Mouse (Mus musculus): ENCODE measurements around the gene Epb41l3. TPM values are rescaled to one million over a fixed set of nuclear protein-coding genes. Genes with fewer than 3 reads are reported as not detected.

Gene Epb41l3
- total RNA-seq, 2 experiments from 2014 or later = 201 to 208 TPM

DNA sequence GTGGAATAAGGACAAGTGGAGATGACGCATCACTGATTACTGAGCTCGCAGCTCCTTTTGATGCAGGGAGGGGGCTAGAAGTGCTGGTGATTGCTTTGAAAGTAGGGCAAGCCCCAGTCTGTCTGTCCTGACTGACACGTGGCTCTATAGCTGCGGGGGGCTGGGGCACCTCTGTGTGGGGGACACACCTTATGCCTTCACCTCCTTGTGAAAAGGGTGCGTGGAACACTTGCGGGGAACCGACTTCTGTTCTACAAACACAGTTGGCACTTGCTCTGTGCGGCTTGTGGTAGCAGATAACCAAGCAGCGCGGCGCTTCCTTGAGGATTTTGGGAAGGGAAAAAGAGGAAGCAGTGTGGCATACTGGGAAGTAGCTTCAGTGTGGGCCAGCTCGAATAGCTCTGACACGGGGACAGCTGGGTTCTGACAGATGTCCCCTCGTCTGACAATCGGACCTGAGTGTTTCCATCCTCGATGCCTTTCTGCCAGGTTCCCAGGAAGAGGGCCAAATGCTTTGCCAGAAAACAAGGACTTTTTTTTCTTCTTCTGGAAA lies 101.5 kb downstream of the Epb41l3 start:
- DNase-seq (ENCODE audit: low spot score in 2 of 2) = peak in 1 of 2 experiments; percentile 39
- intact Hi-C loops (cut with DNase I) = no loop called here

DNA sequence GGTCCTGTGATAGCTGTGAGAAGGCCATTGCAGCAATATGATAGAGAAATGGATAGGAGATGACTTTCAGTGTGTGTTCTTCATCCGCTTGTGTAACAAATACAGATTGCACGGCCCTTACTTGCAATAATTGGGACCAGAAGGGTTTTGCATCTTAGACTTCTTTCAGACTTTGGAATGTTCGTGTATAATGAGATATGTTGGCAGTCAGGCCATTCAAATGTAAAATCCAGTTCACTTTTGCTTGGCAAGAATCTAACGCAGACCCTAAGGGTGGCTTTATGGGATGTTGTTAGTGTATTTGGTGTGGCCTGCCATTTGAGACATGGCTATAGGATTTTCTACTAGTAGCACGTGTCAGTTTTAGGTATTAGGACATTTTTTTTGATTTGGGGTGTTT lies 102.5 kb downstream of the Epb41l3 start:
- DNase-seq (ENCODE audit: low spot score in 2 of 2) = no peak
- intact Hi-C loops (cut with DNase I) = no loop called here

DNA sequence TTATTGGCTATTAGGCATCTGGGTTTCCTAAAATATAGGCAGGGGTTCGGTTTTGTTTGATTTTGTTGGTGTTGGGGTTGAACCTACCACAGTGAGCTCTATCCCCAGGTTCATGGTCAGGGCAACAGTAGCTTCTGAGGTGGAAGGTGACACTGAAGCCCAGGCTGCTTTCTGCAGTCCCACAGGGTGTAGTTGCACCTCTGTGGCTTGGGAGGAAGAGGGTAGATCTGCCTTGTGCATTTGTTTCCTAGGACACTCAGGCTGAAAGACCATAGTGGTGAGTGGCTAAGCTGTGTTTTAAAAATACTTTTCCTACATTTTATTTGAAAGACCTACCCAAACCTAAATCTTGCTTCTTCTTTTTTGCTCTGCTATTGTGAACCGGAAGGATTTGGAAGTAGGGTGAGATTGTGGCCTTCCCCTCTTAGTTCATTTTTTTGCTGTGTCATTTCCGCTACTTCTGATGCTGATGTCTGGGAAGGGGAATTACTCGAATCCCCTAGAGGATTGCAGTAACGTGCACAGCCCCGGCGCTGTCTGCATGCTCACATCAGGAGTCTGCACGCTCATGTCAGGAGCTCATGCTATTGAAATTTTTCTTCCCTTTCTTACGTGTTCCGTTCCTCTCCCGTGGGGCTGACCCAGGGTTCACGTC lies 105.5 kb downstream of the Epb41l3 start:
- intact Hi-C loops (cut with DNase I) = loop anchor here (1.0 kb wide), 1 partner anchor 23 kb away; no protein-coding TSS in a partner anchor
- DNase-seq (ENCODE audit: low spot score in 2 of 2) = peak in 1 of 2 experiments; percentile 14

DNA sequence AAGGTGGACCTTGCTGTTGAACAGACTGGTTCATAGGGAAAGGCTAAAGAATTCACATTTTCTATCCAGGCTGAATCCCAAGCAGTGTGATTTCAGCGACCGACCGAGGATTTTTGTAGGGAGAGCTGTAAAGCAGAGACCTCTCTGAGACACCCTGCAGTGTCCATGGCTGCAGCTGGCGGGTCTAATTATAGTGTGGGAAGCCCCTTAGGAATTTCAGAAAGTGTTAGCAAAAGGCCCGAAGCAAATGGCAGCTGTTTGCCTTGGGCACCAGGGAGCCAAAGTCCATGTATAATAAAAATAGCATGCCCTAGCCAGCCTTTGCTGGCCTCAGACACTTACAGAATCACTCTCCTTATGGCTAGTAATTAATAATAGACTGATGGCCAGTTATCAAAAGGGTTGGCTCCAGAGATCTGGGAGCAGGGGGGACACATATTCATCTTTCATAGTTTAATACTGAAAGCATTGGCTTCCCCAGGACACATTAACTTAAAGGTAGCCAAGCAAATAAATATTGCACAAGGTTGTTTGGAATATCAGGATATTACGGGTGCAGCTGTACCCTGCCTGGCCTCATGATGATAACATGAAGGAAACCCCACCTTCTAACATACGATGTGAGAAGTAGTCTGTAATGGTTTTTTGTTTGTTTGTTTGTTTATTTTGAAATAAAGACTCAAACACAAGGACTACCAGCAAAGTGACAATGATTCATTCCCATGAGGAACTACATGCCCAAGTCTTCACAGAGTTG lies 106.3 kb downstream of the Epb41l3 start:
- intact Hi-C loops (cut with DNase I) = loop anchor here (1.0 kb wide), 1 partner anchor 23 kb away; no protein-coding TSS in a partner anchor
- DNase-seq (ENCODE audit: low spot score in 2 of 2) = no peak

DNA sequence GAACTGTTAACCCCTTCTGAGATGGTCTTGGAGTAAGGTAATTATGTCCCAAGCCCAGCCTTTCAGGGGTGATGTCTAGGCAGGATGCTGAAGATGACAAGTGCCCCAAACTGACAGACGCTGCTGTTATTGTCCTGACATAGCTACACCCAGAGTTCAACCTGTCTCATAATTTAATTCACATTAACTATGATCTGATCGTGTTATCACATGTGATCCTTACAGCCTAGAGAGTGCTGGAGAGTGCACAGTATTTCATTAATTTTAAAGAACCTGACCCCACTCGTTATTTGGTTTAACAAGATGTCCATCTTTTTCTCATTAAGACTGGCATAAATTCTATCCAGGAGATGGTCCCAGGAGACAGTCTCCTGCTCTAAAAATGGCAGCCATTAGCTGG lies 112.3 kb downstream of the Epb41l3 start:
- intact Hi-C loops (cut with DNase I) = no loop called here
- no peak for DNase-seq (ENCODE audit: low spot score in 2 of 2)

DNA sequence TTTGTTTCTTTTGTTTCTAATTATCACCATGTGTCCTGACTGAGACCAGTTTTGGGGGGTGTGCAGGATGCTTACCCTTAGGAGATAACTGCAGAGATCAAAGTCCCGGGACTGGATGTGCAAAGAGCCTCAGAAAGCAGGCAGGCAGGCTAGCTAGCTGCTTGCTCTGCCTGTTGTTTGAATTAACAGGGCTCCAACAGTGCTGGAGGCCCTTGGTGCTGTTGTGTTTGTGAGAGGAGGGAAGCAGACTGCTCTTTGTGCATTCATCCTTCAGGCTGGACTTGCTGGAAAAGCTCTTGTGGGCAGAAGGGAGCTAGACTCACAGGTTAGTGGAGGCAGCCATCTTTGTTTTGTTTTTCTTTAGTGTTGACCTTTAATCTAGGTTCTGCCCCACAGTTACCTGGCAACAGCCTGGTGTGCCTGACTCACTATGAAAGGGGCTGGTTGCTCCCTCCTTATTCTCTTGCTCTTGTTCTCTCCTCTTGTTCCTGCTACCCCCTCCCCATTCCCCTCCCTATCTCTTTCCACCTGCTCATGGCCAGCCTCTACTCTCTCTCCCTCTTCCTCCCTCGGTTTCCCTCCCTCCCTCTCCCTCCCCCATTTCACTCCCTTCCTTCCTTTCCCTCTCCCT lies 117.5 kb downstream of the Epb41l3 start:
- intact Hi-C loops (cut with DNase I) = no loop called here
- no peak for DNase-seq (ENCODE audit: low spot score in 2 of 2)

DNA sequence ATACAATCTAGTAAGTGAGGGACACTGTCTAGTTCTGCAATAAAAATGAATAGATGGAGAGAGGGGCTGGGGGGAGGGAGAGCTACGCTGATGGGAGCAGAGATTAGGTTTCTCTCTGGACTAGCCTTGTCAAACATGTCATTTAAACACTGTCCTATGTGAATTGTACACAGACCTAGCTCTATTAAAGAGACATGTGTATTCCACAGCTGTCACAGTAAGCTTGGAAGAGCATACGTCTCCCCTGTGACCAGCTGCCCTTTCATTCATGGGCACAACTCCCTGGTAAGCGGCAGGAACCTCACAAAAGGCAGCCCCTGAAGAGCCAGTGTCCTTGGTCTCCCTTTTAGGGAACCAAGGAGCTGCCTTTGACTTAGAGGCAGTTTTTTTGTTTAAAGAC lies 119.1 kb downstream of the Epb41l3 start:
- DNase-seq (ENCODE audit: low spot score in 2 of 2) = no peak

DNA sequence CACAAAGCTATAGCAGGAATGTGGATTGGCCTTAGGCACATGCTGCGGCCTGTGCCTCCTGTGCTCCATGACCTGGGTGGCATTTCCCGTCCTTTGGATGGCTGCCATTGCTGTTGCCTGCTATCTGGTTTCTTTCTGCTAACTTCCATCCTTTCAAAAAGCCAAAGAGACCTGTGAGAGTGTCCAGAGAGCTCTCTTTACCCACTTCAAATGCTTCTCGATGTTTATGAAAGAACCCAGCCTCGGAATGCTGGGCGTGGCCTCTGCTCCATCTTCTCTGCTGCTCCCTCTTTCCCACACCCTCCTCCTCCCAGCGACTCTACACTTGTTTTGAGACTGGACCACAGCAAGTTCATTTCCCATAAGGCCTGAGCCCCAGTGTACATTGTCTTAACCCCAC lies 120.3 kb downstream of the Epb41l3 start:
- intact Hi-C loops (cut with DNase I) = no loop called here
- DNase-seq (ENCODE audit: low spot score in 2 of 2) = no peak

More for the DNA sequence above, 119.1 kb downstream of the Epb41l3 start:
- intact Hi-C loops (cut with DNase I) = no loop called here

DNA sequence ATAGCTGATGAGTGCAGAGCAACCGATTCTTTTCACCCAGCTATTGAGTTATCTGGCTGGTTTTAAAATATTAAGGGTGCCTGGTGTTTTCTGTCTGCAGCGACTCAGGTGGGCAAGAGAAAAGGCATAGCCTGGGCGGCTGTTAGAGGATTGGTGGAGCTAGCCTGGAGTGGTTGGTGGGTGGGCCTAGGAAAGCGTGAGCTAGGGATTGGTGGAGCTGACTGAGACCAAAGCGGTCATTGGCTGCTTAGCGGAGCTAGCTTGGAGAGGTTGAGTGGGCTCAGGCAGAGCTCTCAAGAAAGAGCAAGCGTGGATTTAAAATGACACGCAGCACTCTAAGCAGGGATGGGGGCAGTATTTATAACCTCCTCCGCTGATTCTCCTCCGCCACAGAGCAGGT lies 121.2 kb downstream of the Epb41l3 start:
- peak; percentile 38 to 76 for DNase-seq (ENCODE audit: low spot score in 2 of 2)
- intact Hi-C loops (cut with DNase I) = no loop called here

DNA sequence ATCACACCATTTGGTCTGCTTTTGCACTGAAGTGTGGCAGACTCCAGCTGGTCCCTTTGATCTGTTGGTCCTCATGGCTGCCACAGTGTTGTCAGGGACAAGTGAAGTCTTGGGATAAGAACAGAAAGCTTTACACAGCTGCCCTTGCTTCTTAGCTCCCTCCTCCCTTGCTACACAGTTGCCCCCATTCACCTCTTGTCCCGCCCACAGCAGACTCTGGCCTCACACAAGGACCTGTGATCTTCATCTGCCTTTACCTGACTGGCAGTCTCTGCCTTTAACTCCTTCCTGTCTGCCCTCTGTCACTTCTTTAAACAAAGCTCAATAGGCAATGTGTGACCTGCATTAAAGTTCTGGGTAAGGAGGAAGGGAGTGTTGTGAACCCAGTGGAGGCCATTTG lies 123.3 kb downstream of the Epb41l3 start:
- intact Hi-C loops (cut with DNase I) = no loop called here
- no peak for DNase-seq (ENCODE audit: low spot score in 2 of 2)

DNA sequence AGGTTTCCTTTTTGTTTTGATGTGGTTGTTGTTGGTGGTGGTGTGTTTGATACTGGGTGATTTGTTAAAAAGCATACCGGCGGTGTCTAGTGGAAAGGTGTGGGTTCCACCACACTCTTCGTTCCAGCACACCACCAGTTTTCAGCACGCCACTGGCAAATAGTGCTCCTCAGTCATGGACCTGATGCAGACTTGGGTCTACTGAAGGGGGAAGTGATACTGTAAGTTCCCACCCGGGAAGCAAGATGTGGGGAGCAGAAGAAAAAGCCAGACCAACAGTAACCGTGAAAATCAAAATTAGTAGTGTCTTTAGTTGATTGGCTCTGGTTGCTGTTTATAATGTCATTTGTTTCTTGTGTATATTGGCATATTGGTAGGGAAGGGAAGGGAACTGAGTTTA lies 124.3 kb downstream of the Epb41l3 start:
- intact Hi-C loops (cut with DNase I) = no loop called here
- no peak for DNase-seq (ENCODE audit: low spot score in 2 of 2)

DNA sequence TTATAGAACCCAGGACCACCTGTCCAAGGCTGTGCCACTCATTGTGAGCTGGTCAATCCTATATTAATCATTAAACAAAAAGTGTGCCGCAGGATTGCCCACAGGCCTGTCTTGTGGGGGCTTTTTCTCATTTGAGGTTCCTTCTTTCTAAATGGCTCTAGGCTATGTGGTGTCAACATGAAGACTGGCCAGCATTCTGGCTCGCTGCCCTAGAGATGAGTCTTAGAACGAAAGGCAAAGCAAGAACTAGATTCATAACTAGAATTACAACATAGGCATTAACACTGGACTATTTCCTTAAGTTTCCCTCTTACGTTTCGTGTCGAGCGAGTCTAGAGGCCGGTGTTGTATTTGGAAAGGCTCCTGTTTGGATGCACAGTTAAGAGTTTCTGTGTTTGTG lies 125.5 kb downstream of the Epb41l3 start:
- intact Hi-C loops (cut with DNase I) = no loop called here
- no peak for DNase-seq (ENCODE audit: low spot score in 2 of 2)

DNA sequence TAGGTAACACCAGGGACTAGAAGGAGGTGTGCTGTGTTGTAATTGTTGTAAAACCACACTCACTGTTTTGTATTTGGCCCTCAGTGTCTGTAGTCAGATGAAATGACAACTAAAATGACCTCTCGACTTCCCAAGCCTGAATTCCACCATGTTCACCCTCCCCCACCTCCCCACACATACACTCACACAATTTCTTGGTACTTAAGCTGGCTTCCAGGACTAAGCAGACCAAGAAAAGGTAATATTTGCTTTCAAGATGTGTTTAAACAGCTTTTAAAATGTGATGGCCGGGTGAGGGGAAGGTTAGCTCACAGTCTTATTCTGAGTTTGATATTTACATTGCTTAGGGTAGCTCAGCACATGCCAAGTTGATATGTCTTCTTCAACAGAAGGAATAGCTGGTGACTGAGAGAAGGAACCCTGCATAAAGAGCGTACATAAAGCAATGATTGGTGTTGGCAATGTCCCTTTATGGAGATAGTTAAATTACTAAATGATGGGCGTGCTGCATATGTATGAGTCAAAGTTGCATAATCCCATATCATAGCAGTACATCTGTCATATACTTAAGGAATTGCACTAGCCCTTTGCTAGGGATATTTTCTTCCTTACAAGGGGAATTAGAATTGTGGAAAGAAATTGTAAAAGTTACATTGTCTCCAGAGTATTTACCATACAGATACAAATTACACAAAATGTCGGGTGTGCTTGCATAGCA lies 130.0 kb downstream of the Epb41l3 start:
- DNase-seq (ENCODE audit: low spot score in 2 of 2) = no peak
- intact Hi-C loops (cut with DNase I) = loop anchor here (5.0 kb wide), 1 partner anchor 48 kb away; no protein-coding TSS in a partner anchor

DNA sequence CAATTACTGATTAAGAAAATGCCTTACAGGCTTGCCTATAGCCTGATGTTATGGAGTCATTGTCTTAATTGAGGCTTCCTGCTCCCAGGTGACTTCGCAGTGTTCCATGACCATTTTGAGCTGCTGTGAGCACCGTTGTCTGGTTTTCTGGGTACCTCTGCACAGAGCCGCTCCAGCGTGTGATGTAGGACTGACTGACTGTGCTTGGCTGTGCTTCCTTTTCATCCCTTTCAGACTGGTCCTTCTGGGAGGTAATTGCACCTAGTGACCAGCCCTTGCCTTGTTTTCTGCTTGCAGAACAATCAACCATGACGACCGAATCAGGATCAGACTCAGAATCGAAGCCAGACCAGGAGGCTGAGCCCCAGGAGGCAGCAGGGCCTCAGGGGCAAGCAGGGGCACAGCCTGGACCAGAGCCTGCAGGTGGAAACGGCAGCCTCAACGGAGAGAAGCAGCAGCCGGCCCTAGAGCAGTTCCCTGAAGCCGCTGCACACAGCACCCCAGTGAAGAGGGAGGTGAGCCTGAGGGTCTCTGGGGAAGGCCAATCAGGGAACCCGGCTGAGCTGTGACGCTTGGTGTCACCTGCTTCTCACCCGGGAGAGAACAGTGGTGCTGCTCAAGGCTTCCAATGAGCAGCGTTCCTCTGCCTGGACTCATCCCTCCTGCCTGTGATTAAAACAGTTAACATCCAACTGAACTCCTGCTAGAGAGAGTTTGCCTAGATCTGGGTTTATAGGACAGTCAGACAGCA lies 132.3 kb downstream of the Epb41l3 start:
- intact Hi-C loops (cut with DNase I) = loop anchor here (5.0 kb wide), 1 partner anchor 50 kb away; no protein-coding TSS in a partner anchor
- peak in 1 of 2 experiments; percentile 25 for DNase-seq (ENCODE audit: low spot score in 2 of 2)

DNA sequence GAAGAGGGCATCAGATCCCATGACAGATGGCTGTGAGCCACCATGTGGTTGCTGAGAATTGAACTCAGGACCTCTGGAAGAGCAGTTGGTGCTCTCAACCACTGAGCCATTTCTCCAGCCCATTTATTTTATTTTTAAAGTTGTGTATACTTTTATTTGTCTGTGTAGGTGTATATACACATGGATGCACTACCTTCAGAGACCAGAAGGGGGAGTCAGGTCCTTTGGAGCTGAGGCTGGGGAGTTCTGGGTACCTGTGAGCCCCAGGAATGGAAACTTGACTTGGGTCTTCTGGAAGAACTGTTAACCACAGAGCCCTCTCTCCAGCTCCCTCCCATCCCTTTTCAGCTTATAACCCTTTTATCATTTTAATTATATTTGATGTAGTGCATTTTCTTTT lies 135.6 kb downstream of the Epb41l3 start:
- intact Hi-C loops (cut with DNase I) = no loop called here
- DNase-seq (ENCODE audit: low spot score in 2 of 2) = no peak

DNA sequence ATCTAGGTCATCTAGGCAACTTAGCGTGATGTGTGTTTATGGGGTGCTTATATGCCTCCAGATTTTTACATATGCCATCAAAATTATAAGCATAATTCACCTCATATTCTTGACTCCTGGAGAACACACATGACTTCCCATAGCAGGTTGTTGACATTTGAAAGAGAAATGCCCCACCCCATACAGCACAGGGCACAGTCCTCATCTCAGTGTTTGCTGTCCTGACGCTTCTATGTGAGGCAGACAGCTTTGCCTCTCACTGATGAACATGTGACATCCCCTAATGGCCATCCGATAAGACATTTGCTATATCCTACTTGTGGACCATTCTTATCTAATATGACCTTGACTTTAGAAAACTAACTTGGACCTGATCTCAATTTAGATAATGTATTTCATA lies 140.6 kb downstream of the Epb41l3 start:
- DNase-seq (ENCODE audit: low spot score in 2 of 2) = no peak
- intact Hi-C loops (cut with DNase I) = no loop called here

DNA sequence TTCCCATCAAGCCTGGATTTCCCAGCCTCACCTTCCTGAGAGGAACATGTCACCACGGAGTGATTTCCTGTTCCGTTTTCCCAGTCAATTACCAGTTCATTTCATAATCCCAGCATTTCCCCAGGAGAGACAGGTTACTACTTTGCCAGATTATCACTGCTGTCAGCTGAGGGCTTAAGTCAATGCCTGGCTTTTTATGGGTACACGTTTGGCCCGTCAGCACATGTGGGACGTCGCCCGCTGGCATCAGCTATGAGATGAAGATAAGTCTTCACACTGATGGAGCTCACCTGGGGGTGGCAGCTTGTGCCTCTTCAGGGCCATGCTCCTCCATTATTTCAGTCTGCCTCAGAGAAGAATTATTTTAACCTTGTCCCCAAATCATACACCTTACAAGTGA lies 145.4 kb downstream of the Epb41l3 start:
- intact Hi-C loops (cut with DNase I) = no loop called here
- DNase-seq (ENCODE audit: low spot score in 2 of 2) = no peak

DNA sequence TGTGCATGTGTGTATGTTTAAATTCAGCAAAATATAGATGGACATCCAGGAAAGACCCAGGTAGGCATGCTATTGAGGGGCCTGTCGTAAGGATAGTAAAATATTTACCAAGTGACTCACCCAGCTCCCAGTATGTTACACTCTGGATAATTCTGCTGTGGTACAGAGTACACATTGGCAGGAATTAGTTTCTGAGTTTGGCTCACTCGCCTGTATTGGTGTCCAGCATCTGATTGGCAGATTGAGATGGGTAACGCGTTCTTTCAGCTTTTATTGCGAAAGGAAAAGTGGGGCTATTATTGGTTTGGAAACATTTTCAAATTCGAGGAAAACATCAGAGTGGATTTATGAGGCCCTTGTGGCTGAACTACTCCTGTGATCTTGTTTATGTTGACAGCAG lies 145.9 kb downstream of the Epb41l3 start:
- intact Hi-C loops (cut with DNase I) = no loop called here

More for the DNA sequence above, 145.9 kb downstream of the Epb41l3 start:
- no peak for DNase-seq (ENCODE audit: low spot score in 2 of 2)

Data from left cerebral cortex, postnatal 25 days (tissue).